Mouse (Mus musculus) cerebellum, postnatal 4 days (tissue): ENCODE data around the gene Hist2h3c2.
A peak's percentile ranks its signal among the peaks of the same experiment; 100 is the strongest.
"Not testable (repeated sequence)": the region's sequence is repeated elsewhere in the genome, so short reads cannot be mapped to it uniquely, and the experiment has no call there.

Source experiments
- DNase-seq, 2 experiments: peaks; one replicate each; pipeline ENCODE4 v3.0.0; 2022; ENCODE audit warnings: low spot score in 2 of 2, mixed read lengths in 1 of 2

Hist2h3c2 gene

DNA sequence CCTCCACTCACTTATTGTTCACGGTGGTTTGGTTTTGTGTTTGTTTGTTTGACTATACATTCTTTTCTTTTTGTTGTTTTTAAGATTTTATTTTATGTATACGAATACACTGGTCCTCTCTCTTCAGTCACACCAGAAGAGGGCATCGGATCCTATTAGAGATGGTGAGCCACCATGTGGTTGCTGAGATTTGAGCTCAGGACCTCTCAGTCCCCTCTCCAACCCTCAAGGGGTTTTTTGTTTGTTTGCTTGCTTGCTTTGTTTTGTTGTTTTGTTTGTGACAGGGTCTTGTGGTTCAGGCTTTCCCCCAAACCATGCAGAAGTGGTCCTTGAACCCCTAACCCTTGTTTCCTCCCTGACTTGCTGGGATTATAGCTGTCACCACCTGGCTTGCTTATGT lies 22.7 kb upstream of the Hist2h3c2 start:
- DNase-seq: no peak

GRCm38 (mm10) chr3:96260220-96260619 lies 21.3 kb upstream of the Hist2h3c2 start:
- no peak for DNase-seq

GRCm38 (mm10) chr3:96257190-96257589 lies 18.3 kb upstream of the Hist2h3c2 start:
- DNase-seq: no peak

DNA sequence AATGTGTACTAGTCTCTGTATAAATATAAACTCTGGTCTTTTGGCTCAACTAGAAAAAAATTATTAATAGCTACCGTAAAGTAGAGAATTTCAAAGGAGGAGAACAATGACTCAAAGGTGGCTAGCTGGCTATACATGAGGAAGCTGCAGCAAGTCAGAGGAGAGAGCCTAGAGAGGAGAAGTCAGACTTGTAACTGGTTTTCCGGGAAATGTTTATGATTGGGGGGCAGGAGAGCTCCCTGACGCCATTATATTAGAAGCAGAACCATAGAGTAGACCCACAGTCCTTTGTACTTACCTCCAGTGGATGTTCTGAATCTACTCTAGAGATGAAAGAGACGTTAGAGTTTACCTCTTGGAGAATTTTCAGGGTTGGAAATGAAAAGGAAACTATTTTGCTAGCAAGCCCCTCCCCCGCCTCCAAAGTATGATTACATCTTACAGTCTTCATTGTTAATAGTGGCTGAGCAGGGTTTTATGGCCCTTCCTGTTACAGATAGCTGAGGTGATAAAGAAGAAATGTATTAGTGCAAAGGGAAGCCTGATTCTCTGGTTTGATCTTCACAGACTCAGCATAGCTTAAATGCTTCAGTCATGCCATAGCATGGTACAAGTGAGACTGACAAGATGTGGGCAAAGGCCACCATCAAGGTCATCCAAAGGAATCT lies 17.1 kb upstream of the Hist2h3c2 start:
- DNase-seq: no peak

GRCm38 (mm10) chr3:96254683-96255355 lies 15.9 kb upstream of the Hist2h3c2 start:
- peak in 1 of 2 experiments; percentile 27 for DNase-seq

DNA sequence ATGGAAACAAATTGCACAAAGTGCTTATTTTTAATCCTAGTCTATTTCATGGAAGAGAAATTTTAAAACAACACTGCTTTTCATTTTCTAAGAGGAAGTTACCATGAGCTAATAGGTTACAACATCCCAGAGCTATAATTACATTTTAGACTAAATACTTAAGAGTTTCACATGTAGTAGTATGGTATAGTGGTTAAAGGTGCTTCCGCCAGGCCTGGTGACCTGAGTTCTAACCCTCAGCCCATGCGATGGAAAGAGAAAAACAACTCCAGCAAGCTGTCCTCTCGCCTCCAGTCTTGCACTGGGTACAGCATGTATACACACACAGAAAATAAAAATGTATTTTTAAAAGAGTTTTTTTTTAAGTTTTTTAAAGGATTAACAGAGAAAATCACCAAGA lies 12.9 kb upstream of the Hist2h3c2 start:
- no peak for DNase-seq

DNA sequence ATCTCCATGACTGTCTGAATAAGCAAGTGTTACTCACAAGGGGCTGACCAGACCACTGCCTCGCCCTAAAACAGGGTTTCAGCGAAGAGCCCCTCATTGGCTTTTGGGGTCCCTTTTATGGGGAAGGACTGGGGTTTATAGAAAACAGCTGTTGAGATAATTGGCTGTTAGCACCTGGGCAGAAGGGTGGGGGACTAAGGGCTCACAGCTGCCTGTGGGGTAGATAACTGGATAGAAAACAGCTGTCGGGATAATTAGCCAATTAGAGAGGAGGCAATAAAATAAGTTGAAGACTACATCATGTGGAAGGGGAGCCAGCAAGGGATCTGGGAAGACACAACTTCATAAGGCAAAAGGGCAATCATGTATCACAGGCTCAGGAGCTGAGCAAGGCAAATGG lies 12.0 kb upstream of the Hist2h3c2 start:
- DNase-seq: no peak

DNA sequence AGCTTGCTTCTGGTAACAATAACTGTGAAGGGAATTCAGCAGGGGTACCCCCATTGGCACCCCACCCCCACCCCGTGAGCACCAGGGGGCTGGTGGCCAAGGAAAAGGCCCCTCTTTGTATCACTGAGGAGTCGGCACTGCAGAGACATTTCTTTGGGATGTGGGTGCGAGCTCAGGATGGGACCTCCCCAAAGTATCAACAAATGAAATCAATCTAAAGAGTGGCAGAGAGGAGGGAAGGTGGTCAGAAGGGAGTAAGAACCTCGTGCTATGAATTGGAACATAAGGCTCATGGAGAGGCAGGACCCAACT lies 10.1 kb upstream of the Hist2h3c2 start:
- no peak for DNase-seq

GRCm38 (mm10) chr3:96248141-96249033 lies 9.5 kb upstream of the Hist2h3c2 start:
- DNase-seq: no peak

- DNase-seq: no peak
These were observed 8.6 kb upstream of the Hist2h3c2 start for GRCm38 (mm10) chr3:96247356-96248140.

- not testable (repeated sequence) for DNase-seq
These were observed 7.5 kb upstream of the Hist2h3c2 start, which contains the start of gene Hist2h3c1 for GRCm38 (mm10) chr3:96246427-96246856. Hist2h3c1 (plus strand) TSS chr3:96246685.

DNA sequence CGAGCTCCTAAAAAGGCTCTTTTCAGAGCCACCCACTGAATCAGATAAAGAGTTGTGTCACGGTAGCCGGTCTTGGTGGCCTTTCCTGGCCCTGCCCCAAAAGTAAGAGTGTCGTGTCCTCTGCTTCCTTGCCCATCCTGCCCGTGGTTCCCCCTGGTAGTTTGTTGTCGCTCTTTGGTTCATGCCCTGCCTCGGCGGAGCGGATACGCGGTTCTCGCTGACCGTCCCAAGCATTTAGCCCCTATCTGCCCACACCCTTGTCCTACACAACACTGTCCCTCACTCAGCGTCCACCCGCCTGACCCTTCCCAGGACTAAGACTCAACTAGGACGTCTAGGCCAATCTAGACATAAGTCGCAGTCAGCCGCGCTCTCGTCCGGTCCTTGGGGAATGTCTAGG lies 7.1 kb upstream of the Hist2h3c2 start:
- not testable (repeated sequence) for DNase-seq

DNA sequence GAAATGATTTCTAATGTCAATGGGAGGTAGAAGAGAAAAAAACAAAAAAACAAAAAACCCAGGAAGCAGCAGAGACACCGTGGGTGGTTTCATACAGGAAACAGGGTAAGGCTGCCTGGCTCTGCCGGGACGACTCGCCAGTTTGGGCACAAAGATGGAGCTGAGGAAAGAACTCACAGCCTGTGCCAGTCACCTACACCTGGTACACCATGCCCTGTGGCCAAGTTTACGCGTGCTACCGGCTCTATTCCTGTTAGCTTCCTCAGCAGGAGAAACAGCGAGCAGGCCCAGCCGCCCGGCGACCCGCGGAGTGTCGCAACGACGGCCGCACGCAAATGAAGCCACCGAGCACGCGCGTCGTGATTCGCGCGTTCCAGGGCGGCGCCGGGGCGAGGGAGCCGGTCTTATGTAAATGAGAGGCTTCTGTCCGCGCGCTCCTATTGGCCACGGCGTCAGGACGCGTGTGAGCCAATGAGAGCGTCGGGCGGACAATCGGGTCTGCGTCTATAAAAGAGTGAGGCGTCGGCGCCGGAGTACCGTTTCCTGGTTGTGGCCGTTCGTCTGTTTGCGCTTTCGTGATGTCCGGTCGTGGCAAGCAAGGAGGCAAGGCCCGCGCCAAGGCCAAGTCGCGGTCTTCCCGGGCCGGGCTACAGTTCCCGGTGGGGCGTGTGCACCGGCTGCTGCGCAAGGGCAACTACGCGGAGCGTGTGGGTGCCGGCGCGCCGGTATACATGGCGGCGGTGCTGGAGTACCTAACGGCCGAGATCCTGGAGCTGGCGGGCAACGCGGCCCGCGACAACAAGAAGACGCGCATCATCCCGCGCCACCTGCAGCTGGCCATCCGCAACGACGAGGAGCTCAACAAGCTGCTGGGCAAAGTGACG lies 6.3 kb upstream of the Hist2h3c2 start, which contains the start of gene Hist2h2aa1:
Gene Hist2h2aa1, plus strand, starts transcription at position 495 of the 884 bp plus-strand sequence.
- peak; percentile 54 to 77 for DNase-seq

DNA sequence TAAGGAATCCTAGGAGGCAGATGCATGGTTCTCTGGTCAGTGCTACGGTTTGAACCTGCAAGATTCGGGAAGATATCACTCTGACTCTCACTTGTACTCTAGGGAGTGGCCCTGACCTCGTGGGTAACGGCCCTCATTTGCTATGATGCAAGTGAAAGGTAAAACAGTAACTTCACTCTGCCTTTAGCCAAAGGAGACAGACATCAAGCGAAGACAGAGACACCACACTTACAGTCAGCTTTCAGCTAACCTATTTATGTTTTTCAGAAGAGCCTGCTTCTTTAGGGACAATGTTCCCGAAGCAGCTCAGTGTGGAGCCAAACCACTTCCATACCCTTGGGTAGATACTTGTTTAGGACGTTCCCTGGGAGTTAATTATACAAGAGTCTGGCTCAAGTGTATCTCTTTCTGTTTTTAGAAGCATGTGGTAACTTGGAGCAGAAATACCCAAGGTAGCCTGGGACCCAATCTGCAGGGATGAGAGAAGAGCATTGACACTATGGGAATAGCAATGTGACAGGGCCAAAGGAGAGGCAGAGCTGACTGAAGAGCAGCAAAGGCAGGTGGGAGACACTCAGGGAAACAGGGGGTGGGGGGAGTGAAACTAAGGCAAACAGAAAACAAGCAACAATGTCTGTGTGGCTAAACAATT lies 5.1 kb upstream of the Hist2h3c2 start:
- no peak for DNase-seq

- no peak for DNase-seq
These were observed 1.9 kb upstream of the Hist2h3c2 start for GRCm38 (mm10) chr3:96240799-96241197.

GRCm38 (mm10) chr3:96239949-96240798 lies 1.2 kb upstream of the Hist2h3c2 start, which contains the start of gene Hist2h2aa2:
Hist2h2aa2 (minus strand) TSS chr3:96240276.
- peak; percentile 83 to 93 for DNase-seq

DNA sequence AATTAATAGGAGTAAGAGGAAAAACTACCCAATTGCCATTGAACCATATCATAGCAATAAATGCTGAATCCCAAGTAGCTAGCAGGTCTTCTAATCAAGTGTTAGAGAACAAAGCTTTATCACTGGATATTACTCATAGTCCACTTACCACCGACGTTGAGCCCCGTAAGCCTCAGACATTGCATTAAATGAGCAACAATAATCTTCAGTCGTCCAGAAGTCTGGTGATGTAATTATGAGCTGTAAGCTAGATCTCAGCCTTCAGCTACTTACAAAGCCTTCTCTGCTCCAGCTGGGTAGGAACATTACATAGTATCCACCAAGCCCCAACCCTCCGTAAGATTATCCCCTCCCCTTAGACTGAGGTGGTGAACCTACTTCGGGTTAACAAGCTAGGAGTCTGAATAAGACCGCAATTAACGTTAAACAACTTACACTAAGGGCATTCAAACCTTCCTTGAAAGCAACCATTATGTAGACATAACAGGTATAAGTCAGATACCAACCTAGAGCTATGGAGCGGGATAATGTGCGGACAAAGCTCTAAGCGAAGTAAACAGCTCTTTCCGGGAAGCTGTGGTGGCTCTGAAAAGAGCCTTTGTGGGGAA lies 919 bp downstream of the Hist2h3c2 start:
- DNase-seq: no peak

DNA sequence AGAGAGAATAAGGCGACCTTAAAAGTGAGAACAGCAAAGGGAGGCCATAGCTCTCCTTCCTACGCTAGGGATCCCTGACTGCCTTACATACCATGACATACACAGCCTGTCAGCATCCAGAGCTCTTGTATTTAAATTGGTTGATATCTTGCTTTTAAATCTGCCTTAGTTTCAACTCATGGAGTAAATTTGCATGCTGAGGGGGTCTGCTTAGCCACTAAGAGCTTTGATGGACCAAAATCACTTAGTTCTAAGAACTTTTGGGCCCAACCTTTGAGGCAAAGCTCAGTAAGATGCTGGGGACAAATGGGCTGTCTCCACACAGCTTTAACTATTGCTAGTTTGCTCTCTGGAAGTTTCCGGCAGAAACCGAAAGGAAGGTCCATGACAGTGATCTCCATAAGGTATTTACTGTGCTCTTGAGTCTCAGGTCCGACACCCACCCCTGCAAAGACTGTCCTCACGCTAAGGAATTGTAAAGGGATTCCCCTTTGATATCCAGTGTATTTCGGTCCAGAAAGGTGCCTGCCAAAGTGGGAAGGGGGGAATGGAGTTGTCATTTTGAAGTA lies 1.5 kb downstream of the Hist2h3c2 start:
- no peak for DNase-seq
